Mouse (Mus musculus): ENCODE data around the gene Car11.
A peak's percentile ranks its signal among the peaks of the same experiment; 100 is the strongest.

Gene Car11

GRCm38 (mm10) chr7:45711316-45712021, 11.8 kb downstream of the Car11 start:
- DNase-seq = peak in 1 of 2 experiments; percentile 30

DNA sequence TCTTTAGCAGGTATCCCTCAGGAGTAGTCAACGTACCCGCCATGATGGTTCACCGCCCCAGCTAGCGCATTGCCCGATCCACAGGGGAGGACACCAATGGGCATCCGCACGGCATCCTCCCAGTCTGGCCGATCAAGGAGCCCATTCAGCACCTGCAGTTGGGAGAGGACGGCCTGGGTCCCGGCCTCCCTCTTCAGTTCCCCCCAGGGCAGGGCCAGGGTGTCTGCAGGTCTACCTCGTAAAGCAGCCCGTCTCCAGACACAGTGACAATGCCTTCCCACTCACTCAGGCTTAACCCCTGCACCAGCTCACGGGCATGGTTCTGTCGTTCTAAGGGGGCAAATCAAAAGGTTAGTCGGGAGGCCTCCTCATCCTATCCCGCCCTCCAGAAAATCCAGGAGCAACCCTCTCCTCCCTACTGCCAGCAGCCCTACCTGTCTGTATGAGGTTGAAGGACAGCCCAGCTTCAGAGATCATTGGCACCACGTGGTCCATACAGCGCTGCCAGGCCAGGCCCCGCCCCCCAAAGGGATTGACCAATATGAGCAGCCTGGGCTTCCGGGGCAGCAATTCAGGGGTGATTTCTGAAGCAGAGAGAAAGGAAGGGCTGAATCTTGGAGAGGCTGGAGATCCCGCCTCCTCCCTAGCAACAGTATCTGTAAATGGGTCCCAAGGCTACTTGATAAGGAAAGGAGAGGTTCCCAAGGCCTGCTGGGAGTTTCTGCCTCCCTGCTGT, 12.5 kb downstream of the Car11 start:
- DNase-seq = peak; percentile 93 to 94

DNA sequence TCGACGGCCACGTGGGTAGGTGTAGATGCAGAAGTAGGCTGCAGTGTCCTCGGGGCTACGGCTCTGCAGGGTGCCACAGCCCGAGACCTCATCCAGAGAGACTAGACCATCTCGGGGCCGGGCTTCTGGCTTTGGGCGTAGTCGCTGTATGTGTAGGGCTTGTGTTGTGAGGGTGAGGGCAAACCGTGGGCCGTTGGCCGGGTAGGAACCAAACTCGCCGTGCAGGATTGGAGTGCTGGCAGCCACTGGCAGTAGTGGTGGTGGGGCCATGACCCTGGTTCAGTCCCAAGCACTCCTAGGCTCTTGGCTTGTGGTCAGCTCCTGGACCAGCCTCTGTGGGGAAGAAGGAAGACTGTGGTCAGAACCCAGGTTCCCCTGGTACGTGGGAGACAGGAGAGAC, 13.8 kb downstream of the Car11 start:
- peak in 1 of 2 experiments; percentile 39 for DNase-seq

- DNase-seq = peak in 1 of 2 experiments; percentile 14
Observed at GRCm38 (mm10) chr7:45713881-45714520, 14.4 kb downstream of the Car11 start.

- DNase-seq = peak; percentile 61 to 79
Observed at GRCm38 (mm10) chr7:45714630-45715089, 15.0 kb downstream of the Car11 start.

DNA sequence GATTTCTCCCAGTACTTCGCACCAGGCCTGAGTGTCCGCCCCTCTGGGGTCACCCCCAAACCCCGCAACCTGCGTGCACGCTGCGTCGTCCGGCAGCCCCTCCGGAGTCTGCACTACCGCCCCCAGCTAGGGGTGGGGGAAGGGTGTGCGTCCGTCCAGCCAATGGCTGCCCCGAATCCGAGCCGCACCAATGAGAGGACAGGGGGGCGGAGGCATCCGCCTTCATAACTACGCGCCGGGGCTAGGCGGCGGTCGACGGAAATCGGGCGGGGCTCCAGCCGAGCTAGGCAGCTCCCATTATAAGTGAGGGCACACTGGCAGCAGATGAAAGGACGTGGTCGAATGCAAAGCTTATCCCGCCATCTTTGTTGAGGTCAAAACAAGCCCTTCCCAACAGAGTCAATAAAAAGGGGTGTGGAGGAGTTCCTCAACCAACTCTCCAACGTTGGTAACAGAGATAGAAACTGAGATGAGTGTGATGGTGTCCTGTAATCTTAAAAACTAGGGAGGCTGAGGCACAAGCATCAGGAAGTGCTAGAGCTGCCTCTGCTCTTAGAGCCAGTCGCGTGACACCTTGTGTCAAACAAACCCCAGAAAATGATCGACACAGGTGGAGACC, 15.6 kb downstream of the Car11 start, which contains the start of gene Rpl18:
TSS of gene Rpl18 (plus strand) at position 368 of the 619 bp plus-strand sequence.
- DNase-seq = peak; percentile 99

DNA sequence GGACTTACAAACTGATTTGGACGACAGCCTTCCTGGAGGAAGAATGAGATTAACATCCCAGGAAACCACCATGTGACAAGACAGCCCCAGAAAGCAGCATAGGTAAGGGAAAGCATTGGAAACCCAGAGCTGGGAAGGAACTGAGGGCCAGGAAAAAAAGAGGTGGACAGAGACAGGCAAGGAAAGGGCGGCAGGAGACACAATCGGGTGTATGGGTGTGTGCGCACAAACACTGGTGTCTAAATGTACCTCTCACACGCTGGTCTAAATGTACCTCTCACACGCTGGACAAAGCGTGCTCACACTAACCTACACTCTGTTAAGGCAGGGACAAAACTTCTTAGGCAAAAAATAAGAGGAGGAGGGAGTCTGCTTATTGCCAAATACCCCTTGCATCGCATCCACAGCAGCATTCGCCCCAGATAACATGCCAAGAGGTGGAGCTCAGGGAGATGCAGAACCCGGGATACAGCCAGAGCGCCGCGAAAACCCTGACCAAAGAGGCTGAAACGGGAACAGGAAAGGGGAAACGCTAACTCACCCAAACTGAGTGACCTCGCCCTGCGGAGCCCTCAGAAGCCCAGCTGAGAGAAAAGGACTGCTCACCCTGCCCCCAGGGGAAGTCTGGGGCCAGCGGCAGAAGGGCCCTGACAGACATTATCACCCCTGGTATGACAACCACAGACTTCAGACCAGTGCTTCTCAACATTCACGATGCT, 16.3 kb downstream of the Car11 start:
- DNase-seq = peak in 1 of 2 experiments; percentile 31

- DNase-seq = no peak
Observed at GRCm38 (mm10) chr7:45716460-45716857, 16.8 kb downstream of the Car11 start.

GRCm38 (mm10) chr7:45716952-45717917, 17.6 kb downstream of the Car11 start:
- no peak for DNase-seq

GRCm38 (mm10) chr7:45717918-45718297, 18.3 kb downstream of the Car11 start, which contains the start of gene Sphk2:
Gene Sphk2 (minus strand): TSS chr7:45718002.
- DNase-seq = peak; percentile 99

DNA sequence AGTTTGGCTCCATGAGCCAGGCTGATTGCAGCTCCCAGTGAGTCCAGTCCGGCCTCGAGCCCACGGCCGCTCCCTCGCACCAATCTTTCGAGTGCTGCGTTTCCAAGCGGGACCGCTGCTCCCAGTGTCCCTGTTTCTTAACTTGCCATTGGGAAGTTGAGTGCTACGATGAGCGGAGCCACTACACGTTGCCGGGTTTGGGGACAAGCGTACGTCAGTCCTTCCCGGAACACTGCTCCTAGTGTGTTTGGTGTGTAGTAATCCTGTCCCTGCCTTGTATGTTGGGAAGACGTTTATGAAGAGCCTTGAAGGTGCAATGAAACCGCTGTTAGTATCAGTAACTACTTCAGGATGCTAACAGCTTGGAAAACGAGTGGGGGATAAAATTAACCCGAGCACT, 18.7 kb downstream of the Car11 start:
- DNase-seq = no peak

- DNase-seq = no peak
Observed at GRCm38 (mm10) chr7:45719180-45719579, 19.5 kb downstream of the Car11 start.

DNA sequence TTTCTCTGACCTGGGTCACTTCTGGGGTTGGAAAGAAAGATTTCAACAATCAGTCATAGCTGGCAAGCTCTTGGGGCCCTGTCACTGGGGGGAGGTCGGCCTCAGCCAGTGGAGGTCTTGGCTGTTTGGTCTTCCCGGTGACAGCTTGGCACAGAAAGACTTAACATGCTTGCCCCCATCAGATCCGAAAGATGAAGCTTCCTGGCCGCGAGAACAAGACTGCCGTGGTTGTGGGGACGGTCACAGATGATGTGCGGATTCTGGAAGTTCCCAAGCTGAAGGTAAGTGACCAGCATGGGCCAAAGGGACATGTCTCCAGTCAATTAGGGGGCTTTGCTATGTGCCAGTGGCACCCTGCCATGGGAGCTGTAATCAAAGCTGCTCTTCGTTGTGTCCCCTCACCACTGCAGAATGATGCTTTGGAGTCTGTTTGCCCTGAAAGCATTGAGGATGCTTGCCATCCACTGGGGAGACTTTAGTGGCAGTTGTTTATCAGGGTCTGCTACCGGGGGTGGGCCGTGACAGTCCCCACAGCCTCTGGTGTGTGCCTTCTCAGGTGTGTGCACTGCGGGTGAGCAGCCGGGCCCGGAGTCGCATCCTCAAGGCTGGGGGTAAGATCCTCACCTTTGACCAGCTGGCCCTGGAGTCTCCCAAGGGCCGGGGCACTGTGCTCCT, 20.2 kb downstream of the Car11 start:
- DNase-seq = no peak

GRCm38 (mm10) chr7:45720413-45721233, 21.0 kb downstream of the Car11 start, which contains the start of gene Fam83e:
Gene Fam83e (plus strand): TSS chr7:45721212.
- DNase-seq = peak in 1 of 2 experiments; percentile 17

GRCm38 (mm10) chr7:45721234-45721571, 21.6 kb downstream of the Car11 start:
- DNase-seq = no peak

DNA sequence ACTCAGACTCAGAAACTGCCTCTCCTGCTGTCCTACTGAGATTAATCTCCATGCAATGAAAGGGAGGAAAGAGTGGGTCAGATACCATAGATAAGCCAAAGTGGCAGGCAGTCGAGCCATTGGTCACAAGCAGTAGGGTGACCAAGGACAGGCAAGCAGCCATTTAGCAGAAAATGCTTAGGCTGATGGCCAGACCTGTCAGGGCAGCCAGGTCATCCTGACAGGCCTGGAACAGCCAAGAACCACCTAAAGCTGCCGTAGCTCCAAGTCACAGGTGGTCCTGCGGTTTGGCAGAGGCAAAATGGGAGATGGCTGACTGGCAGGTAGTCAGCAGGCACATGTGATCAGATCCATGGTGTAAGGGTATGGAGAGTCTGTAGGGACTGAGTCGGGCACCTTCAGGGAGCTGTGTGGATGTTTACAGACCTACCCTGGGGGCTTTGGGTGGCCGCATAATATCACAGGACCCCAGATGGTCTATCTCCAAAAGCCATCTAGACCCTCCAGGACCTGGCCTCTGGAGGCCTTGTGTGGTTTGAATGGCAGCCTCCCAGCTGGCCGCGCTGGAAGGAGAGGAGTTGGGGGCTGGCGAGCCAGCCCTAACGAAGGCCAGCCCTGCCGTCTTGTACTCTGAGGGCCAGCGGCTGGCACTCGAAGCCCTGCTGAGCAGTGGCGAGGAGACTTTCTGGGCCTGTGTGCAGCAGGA, 22.2 kb downstream of the Car11 start:
- DNase-seq = no peak

- DNase-seq = no peak
Observed at GRCm38 (mm10) chr7:45722348-45722713, 22.7 kb downstream of the Car11 start.

DNA sequence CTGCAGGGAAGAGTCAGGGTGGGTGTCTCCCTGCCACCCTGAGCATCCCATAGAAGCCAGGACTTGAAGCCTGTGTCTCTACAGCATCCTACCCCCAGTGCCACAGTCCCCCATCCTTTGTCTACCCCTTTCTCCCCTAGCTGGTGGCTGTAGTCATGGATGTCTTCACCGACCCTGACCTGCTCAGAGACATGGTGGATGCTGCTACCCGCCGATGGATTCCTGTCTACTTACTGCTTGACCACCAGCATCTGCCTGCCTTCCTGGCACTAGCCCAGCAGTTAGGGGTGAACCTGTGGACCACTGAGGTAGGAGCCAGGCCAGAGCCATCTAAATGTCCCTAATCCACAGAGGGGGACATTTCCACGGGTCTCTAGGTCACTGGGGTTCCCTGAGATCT, 23.7 kb downstream of the Car11 start:
- DNase-seq = no peak

- no peak for DNase-seq
Observed at GRCm38 (mm10) chr7:45723781-45724180, 24.1 kb downstream of the Car11 start.
